Mouse (Mus musculus): ENCODE results near the gene Olfr1226. TPM values are rescaled to one million over a fixed set of nuclear protein-coding genes. Genes with fewer than 3 reads are reported as not detected.
"Not testable (repeated sequence)": the region's sequence is repeated elsewhere in the genome, so short reads cannot be mapped to it uniquely, and the experiment has no call there.

The Olfr1226 gene
- not detected for total RNA-seq (2021)
- long read RNA-seq, experiment 1 = 0 reads
- long read RNA-seq, experiment 2 = 0 reads

DNA sequence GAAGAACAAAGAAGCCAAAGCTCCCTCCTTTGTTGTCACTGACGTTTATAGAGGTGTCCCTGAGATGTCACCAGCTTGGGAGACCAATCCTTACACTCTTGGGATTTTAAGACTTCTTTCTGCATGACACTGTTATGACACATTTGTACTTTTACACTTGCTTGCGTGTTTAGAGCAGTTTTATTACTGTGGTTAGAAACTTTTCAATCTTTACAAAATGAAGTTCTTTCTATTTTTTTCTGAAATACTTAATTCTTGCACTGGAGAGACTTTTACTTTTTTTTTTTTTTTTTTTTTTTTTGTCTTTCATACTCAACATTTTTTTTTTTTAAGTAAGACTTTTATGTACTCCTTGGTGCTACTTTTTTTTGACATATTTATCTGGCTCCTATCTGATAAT, at the start of gene Olfr1226:
Gene Olfr1226, minus strand, starts transcription at position 101 of the 400 bp plus-strand sequence.
- no peak within 1 kb of the TSS for H3K4me3 ChIP-seq
- H3K27ac ChIP-seq = no peak within 1 kb of the TSS
- no peak for TF ChIP-seq CTCF (conservative IDR thresholded peaks at IDR 0.05)
- no peak for DNase-seq (ENCODE audit: low spot score in 2 of 2)

DNA sequence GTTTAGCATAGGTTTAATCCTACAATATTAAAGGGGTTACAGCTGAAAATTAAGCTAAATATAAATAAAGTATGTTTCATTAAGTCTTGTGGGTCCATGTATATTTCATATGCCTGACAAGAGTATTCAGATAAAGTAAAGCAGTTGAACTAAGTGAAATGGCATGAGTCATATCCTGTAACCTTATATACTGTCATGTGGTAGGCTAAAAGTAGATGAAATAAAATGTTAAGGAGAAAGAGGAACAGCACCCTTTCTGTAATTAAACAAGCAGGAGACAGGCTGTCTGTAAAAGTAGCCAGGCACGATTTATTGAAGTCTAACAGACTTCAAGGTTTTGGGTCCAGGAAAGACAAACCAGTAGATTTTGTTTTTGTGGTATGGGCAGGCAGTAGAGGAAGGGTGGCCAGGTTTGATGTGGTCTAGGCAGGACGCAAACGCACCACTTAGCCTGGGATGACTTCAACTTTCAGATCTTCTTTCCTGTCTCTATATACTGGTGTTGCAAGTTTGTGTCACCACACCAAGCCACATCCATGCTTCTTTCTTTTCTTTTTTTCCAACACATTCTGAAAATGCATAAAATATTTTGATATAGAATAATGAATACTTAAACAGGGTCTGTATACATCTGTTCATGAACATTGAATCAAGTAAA, 3.4 kb downstream of the Olfr1226 start:
- DNase-seq (ENCODE audit: low spot score in 2 of 2) = no peak
- no peak overlapping the region for H3K4me3 ChIP-seq
- no peak overlapping the region for H3K27ac ChIP-seq
- TF ChIP-seq CTCF (conservative IDR thresholded peaks at IDR 0.05) = no peak

DNA sequence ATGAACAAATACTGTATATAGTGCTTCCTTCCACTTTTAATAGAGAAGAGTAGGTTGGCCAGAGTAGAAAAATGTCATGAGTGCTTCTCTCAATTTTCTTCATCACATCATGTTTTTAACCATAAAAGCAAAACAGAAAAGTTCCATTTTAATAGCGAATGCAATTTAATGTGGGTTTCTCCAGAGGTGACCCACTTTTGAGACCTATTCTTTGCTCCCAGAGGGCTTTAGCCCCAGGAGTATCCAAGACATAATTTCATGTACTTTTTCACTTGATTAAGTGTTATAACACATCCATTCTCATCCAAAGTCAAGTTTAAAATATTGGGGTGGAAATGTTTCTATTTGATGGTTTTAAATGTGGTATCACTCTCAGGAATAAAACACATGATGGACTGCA, 25.3 kb downstream of the Olfr1226 start, which contains the start of gene Olfr1225:
Gene Olfr1225, minus strand, starts transcription at position 101 of the 400 bp plus-strand sequence.
- DNase-seq (ENCODE audit: low spot score in 2 of 2) = no peak
- TF ChIP-seq CTCF (conservative IDR thresholded peaks at IDR 0.05) = no peak
- H3K27ac ChIP-seq = no peak within 1 kb of the TSS
- H3K4me3 ChIP-seq = no peak within 1 kb of the TSS

DNA sequence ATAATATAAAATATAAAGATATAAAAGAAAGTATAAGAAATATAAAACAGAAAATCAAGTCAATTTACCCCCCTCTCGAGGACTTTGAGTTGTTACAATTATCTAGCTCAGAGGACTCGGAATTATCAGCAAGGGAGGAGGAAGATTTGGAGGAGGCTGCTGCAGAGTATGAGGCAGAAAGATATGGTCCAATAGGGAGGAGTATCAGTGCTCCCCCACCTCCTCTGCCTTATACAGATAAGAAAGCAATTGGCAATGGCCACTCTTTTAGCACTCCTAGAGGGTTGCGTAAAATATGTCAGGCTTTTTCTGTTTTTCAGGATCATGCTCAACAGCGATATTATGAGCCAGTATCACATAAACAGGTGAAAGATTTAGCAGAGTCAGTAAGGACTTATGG, 35.1 kb downstream of the Olfr1226 start:
- H3K27ac ChIP-seq; H3K4me3 ChIP-seq; DNase-seq (ENCODE audit: low spot score in 2 of 2): not testable (repeated sequence)

DNA sequence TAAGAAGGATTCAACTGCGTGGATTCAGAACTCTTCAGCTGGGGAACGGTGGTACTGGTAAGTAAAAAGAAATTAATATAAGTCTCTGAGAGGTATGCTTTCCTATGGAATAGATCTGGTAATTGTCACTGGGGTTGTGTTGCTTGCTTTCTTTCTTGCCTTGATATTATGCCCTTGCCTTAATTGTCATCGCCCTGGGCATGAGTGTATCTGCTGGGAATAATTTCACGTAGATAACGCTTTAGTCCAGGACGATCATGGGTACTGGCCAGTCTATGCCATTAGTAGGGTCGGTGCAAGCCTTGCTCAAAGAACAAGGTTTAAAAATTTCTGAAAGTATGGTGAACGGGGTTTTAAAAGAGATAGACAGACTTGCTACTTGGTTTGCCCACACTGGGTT, 35.9 kb downstream of the Olfr1226 start, which contains the start of gene Olfr1224-ps1:
Gene Olfr1224-ps1, minus strand, starts transcription at position 101 of the 400 bp plus-strand sequence.
- H3K27ac ChIP-seq; H3K4me3 ChIP-seq; DNase-seq (ENCODE audit: low spot score in 2 of 2): not testable (repeated sequence)

DNA sequence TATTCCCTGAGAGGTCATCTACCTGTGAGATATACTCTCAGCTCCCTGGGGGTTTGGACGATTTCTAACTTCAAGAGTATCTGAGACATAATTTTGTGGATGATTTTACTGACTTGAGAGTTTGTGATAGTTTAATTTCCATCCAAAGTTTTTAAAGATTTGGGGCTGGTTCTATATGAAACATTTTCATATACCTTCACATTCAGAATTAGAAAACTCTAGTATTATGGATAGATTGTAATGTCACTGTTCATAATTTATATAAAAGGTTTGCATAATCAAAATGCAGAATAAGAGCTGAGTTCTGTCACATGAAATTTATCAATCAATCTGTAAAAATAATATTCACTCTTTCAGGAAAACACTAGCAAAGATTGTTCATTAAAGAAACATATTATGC, 48.4 kb downstream of the Olfr1226 start, which contains the start of gene Olfr1223:
Gene Olfr1223, minus strand, starts transcription at position 101 of the 400 bp plus-strand sequence.
- H3K4me3 ChIP-seq = no peak within 1 kb of the TSS

More for the DNA sequence above, 48.4 kb downstream of the Olfr1226 start, which contains the start of gene Olfr1223:
- no peak for DNase-seq (ENCODE audit: low spot score in 2 of 2)
- TF ChIP-seq CTCF (conservative IDR thresholded peaks at IDR 0.05) = no peak
- H3K27ac ChIP-seq = no peak within 1 kb of the TSS

Other genes with a start within 250 kb of the Olfr1226 start
- gene Olfr1212, start 246.1 kb downstream of the Olfr1226 start, total RNA-seq (2021) = not detected
- gene Gm13762, start 219.8 kb downstream of the Olfr1226 start, total RNA-seq (2021) = not detected
- not detected for gene Olfr1214, start 207.4 kb downstream of the Olfr1226 start, total RNA-seq (2021)
- gene Olfr1215, start 193.1 kb downstream of the Olfr1226 start, total RNA-seq (2021) = not detected
- gene Olfr1216, start 181.7 kb downstream of the Olfr1226 start, total RNA-seq (2021) = not detected
- not detected for gene Olfr1217, start 168.0 kb downstream of the Olfr1226 start, total RNA-seq (2021)
- gene Olfr1218, start 138.9 kb downstream of the Olfr1226 start, total RNA-seq (2021) = not detected
- gene Olfr1219, start 116.5 kb downstream of the Olfr1226 start, total RNA-seq (2021) = not detected
- gene Olfr1220, start 93.2 kb downstream of the Olfr1226 start, total RNA-seq (2021) = not detected
- gene Olfr1221, start 82.8 kb downstream of the Olfr1226 start, total RNA-seq (2021) = not detected
- not detected for gene Olfr1222, start 67.0 kb downstream of the Olfr1226 start, total RNA-seq (2021)
- not detected for gene Olfr1223, start 48.5 kb downstream of the Olfr1226 start, total RNA-seq (2021)
- not detected for gene Olfr1224-ps1, start 36.0 kb downstream of the Olfr1226 start, total RNA-seq (2021)
- gene Olfr1225, start 25.4 kb downstream of the Olfr1226 start, total RNA-seq (2021) = not detected
- gene Olfr1228, start 54.0 kb upstream of the Olfr1226 start, total RNA-seq (2021) = not detected
- not detected for gene Olfr1229, start 88.0 kb upstream of the Olfr1226 start, total RNA-seq (2021)
- gene Olfr1230, start 97.2 kb upstream of the Olfr1226 start, total RNA-seq (2021) = not detected
- not detected for gene Olfr1231, start 107.0 kb upstream of the Olfr1226 start, total RNA-seq (2021)
- gene Olfr1232, start 129.6 kb upstream of the Olfr1226 start, total RNA-seq (2021) = not detected
- not detected for gene Olfr1233, start 142.3 kb upstream of the Olfr1226 start, total RNA-seq (2021)
- not detected for gene Olfr1234, start 164.8 kb upstream of the Olfr1226 start, total RNA-seq (2021)
- not detected for gene Olfr1238, start 209.6 kb upstream of the Olfr1226 start, total RNA-seq (2021)
- not detected for gene Olfr1239, start 220.4 kb upstream of the Olfr1226 start, total RNA-seq (2021)
- not detected for gene Olfr1240, start 243.0 kb upstream of the Olfr1226 start, total RNA-seq (2021)

Measured in layer of hippocampus, adult 2 months (tissue).